Mouse (Mus musculus) lung, postnatal 36 days (tissue): Measurements from ENCODE around the gene Kcnj15.

ENCODE experiments used
- DNase-seq: peaks from one replicate; pipeline ENCODE4 v3.0.0; 2022; ENCODE audit warnings: mixed read lengths

Gene Kcnj15

GRCm38 (mm10) chr16:95257266-95257894 is at the start of gene Kcnj15:
Gene Kcnj15, plus strand, starts transcription at chr16:95257558.
- DNase-seq: no peak

- no peak for DNase-seq
Measured at GRCm38 (mm10) chr16:95208243-95208642, 49.1 kb upstream of the Kcnj15 start.

- DNase-seq: peak; percentile 71
Measured at GRCm38 (mm10) chr16:95209011-95209466, 48.3 kb upstream of the Kcnj15 start.

DNA sequence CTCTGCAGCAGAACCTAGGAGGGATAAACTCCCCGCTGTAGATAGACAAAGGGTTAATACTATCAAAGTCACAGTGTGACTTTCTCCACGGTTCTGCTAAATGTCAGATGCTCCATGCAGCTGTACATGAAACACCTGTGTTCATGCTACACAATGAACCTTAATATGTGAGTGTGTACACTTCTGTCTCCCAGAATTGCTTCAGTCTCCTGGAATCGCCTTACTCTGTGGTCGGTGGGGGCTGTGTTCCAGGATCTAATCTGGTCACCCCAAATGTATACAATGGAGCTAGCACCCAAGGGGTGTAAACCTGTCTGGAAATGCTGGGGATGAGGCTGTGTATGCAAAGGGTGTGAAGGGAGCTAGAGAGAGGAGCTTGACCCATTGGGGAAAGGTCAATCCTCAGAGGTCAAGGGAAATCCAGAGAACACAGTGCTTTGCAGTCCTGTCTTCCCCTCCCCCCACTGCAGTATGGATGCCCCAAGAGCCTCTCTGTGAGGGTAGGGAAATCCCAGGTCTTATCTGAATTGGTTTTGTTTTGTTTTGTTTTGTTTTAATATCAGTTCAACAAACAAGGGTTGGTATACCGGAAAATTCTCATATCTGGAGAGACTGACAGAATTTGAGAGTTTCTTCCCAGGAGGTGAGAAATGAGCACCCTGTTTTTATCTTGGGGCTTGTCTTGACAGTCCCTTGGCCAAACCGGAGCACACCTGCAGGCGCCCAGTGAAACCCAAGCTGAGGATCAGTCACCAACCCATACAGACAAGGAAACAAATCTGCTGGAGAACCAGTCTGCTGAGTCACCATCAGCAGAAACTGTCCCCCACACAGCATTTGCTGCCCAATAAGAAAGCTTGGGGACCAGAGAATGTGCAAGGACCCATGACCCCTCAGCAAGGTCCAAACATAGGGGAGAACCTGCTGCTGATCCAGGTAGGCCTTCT is 42.8 kb upstream of the Kcnj15 start:
- no peak for DNase-seq

GRCm38 (mm10) chr16:95215782-95216181 is 41.6 kb upstream of the Kcnj15 start:
- DNase-seq: no peak

DNA sequence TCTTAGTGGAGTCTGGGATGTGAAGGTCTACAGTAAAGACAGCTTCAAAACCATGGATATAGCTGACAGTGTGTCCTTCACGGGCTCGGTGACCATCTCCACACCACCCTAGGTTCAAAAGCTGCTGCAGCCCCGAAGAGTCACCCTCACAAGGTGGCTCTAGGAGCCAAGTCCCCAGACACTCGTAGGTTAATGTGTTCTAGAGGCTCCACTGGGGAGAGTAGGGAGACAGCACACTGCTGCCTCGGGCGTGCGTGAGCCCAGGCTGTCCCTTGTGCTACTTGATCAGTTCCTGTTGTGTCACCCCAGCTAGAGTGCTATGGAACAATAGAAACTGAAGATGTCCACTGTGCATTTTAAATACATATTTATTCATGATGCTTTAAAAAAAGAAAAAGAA is 41.0 kb upstream of the Kcnj15 start:
- no peak for DNase-seq

DNA sequence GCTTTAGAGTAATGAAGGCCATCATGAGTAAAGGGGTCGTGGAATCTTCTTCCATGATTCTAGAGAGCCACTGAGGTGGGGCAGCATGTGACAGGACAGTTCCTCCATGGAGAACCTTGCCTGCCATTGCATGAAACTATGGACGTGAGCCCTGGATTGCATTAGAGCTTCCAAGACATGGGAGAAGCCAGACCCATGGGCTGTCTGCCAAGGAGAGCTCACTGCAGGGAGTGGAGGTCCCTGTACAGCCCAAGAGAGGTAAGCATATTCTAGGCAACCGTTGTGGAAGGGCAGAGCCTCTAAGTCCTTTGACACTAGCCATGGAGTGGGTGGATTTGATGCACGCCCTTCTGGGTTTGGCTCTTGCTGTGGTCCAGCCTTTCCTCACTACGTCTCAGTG is 40.5 kb upstream of the Kcnj15 start:
- no peak for DNase-seq

DNA sequence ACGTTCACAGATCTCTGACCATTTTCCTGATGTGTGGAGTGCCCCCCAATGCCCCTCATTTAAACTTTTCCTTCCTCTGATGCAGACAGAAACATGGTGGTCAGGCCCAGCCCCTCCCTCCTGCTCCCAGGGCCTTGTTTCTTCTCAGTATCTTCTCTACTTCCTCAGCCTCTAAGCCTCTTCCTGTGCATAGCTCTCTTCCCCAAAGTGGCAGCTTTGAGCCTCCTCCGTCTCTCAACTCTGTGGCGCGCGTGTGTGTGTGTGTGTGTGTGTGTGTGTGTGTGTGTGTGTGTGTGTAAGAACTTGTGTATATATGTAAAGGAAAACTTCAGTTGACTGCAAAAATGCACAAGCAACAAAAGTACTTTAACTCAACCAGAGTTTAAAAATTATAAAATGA is 38.6 kb upstream of the Kcnj15 start:
- no peak for DNase-seq

DNA sequence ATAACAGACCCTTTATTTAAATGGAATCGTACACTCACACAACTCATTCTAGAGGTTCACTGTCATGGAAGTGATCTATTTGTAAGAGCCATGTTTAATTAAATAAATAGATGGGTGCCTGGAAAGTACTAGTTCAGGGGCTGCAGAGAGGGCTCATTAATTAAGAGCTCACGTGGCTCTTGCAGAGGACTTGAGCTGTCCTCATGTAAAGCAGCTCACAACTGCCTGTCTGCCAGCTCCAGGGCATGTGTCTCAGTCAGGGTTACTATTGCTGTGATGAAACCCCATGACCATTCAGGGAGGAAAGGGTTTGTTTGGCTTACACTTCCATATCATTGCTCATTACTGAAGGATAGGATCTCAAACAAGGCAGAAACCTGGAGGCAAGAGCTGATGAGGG is 37.9 kb upstream of the Kcnj15 start:
- no peak for DNase-seq

DNA sequence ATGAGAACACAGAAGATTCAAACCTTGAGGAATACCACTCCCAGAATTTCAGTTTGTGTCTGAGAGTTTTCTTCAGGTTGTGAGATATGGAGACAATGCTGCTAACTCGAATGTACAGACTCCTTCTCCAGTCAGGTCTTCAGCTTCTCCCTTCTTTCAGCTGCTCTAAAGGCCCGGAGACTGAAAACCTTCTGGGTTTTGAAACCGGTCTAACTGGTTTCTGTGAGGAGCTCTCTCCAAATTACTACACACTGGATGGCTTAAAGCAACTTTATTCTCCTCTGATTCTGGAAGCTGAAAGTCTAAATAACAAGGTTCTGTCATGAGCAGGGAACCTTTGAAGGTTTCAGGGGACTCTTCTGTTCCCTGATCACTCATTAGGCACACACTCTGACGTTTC is 36.3 kb upstream of the Kcnj15 start:
- DNase-seq: peak; percentile 77

DNA sequence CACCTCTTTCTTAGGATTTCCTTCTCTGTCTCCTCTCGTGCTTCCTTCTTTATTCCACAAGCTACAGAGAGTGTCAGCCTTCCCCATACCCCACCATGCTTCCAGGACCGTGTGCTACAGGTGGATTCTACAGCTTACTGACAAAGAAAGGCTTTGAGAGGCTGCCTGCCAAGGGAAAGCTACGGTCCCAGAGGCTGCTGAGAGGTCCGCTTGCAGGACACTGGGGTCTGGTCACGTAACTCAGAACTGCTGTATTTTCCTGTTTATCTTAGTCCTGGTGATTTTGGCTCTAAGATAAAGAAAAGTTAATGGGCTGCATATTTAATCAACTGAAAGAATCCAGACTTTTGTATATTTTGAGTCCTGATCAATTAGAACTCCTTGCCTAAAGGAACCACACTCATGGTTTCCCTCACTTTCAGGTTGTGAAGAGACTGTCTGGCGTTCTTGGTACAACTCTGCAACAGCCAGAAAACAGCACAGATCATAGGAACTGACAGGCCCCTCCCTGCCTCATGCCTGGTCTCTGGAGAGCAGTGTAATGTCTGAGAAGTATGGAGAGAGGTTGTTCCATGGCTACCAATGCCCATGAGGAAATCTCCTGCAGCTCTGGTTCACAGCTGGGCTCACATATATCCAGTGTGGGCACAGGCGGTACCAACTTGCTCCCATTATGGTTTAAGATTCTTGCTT is 35.2 kb upstream of the Kcnj15 start:
- no peak for DNase-seq

- DNase-seq: peak; percentile 64
Measured at GRCm38 (mm10) chr16:95223435-95223834, 33.9 kb upstream of the Kcnj15 start.

DNA sequence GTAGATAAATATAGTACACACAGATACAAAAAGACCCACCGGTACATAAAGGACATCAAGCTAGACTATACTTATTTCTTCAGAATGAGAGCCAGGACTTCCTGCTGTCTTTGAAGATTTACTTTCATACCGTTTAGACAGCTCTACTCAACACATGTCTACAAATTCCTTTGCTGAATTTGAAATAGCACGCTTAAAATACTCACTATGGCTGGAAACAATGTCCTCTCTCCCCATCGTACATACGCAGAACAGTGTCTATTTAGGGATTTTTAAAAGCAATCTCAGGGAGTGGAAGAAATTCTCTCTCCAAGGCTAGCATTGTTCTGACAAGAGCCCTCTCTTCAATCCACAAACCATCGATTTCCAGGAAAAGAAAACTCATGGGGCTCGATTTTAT is 32.1 kb upstream of the Kcnj15 start:
- no peak for DNase-seq

DNA sequence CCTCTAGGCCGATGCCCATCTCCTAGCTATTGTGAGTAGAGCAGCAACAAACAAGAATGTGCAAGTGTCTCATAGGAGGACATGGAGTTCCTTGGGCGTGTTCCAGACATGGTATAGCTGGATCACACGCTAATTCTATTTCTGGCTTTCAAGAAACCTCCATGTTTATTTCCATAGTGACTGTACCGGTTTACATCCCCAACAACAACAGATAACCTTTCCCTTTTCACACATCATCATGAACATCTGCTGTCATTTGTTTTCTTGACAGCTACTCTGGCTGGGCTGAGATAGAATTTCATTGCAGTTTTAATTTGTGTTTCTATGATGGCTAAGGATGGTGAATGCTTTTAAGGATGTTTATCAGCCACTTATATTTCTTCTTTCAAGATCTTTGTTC is 25.6 kb upstream of the Kcnj15 start:
- DNase-seq: no peak

DNA sequence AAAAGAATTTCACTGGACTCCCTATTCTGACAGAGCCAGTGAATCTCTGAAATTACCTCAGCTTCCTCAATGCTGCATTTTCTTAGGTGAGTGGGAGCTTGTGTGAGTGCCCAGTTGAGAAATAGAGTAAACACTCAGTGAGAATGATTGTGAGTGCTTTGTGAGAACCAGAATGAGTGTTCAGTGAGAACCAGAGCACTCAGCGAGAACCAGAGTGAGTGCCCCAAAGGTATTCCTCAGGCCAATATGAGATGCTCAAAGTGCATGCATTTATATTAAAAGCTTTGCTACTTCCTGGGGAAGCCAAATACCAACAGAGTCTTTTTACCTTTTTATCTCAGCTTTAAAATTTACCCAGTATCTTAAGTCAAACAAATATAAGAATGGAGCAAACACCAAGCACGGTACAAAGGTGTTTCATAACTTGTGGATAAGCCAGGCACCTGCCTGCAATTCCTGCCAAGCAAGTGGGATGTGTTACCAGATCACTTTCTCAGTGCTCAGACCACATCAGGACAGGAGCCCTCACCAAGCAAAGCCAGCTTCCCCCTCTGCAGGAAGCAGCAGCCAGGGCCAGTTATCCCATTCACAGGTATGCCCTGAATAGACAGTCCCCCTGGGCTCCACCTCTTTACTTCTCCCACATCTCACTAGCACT is 22.3 kb upstream of the Kcnj15 start:
- peak; percentile 66 for DNase-seq

DNA sequence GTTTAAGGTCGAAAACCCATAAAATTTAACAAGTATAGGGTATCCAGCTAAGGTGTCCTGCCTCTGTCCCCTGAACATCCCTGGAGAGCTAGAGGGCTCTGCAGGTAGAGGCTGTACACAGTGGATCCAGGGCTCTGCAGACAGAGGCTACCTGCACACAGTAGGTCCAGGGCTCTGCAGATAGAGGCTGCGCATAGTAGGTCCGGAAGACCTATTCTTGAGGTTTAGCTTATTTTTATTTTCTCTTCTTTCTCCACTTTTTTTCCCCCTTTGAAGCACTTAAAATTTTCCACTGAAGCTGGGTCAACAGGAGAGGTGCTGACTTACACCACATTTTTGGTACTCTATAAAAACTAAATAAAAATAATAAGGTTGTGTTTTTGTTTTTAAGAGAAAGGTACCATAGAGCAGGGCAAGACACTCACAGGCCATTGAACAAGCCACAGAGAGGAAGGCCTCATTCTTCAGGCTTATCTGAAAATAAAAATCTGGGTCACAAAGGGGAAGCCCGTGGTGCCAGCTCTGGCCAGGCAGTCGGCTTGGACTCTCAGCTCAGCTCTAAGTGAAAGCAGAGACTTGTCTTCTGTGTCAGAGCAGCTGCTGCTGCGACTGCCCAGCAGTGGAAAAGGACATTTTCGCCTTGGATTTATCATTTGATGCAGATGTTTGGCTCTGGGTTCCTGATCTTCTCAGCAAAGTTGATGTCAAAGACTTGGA is 18.0 kb upstream of the Kcnj15 start:
- no peak for DNase-seq

GRCm38 (mm10) chr16:95240688-95241087 is 16.7 kb upstream of the Kcnj15 start:
- no peak for DNase-seq

GRCm38 (mm10) chr16:95241581-95241980 is 15.8 kb upstream of the Kcnj15 start:
- DNase-seq: peak; percentile 93

DNA sequence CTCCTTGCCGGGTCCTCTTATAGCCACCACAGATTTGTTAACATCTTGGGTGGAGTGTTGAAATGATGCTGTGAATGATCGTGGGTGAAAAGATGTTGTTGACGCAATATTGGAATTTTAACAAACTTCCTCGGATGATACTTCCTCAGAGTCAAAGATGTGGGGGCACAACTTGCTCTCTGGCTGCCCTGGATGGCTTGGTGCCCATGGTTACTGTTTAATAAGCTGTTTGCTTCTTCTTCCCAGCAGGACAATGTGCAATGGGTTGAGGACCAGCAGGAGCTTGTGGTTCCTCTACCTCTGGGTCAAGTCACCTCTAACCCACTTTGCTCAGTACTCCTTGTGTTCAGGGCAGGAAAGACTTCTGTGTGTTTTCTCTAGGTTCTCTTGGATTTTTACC is 15.2 kb upstream of the Kcnj15 start:
- peak; percentile 56 for DNase-seq

DNA sequence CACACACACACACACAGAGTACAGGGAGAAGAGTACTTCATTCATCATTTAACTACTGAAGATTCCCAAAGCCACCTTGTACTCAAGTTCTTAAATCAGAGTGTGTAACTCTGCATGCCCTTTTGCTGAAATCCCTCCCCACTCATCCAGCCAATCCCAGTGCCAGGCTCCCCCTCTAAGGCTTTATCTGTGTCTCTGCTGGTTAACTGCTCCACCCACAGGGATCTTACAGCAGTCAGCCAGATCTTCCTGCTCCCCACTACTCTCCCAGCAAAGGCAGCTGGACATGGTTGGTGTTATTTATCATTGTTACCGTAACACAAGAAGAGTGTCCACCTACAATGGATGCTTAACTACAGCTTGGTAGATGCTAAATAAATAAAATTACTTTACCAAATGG is 14.0 kb upstream of the Kcnj15 start:
- DNase-seq: no peak

- DNase-seq: peak; percentile 60
Measured at GRCm38 (mm10) chr16:95244626-95245303, 12.6 kb upstream of the Kcnj15 start.

GRCm38 (mm10) chr16:95245499-95245898 is 11.9 kb upstream of the Kcnj15 start:
- no peak for DNase-seq
